Mouse (Mus musculus): ENCODE results near the gene Tnfrsf11a. TPM values are rescaled to one million over a fixed set of nuclear protein-coding genes. Genes with fewer than 3 reads are reported as not detected.
A peak's percentile ranks its signal among the peaks of the same experiment; 100 is the strongest.
"Not testable (repeated sequence)": the region's sequence is repeated elsewhere in the genome, so short reads cannot be mapped to it uniquely, and the experiment has no call there.

The Tnfrsf11a gene
- 1 to 10 TPM; 1.7 to 1.8 TPM for total RNA-seq (2021)

GRCm38 (mm10) chr1:105780457-105781364 is at the start of gene Tnfrsf11a:
Tnfrsf11a (plus strand) TSS chr1:105780718.
- intact Hi-C loops (cut with DNase I): no loop called here
- peak; percentile 72 to 74 for DNase-seq

GRCm38 (mm10) chr1:105735318-105735717 is 45.2 kb upstream of the Tnfrsf11a start:
- DNase-seq: no peak
- intact Hi-C loops (cut with DNase I): no loop called here

GRCm38 (mm10) chr1:105738334-105738733 is 42.2 kb upstream of the Tnfrsf11a start:
- no peak for DNase-seq
- intact Hi-C loops (cut with DNase I): no loop called here

- intact Hi-C loops (cut with DNase I): no loop called here
- DNase-seq: no peak
These were observed 41.0 kb upstream of the Tnfrsf11a start for GRCm38 (mm10) chr1:105739493-105739892.

DNA sequence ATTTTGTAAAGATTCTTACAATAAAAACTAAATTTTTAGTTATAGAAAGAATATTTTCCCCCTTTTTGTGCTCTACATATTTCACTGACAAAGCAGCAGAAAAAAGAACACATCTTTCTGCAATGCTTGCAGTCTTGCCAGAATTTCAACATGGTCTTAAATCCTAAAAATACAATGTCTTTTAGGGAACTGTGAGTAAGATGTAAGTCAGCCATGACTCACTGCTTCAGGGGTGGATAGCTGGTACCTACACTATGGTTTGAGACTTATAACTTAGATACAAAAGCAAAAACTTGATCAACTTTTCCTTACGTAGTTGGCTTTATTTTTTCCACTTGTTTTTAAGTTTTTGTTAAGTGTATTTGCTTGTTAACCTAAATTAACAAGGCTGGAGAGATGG is 38.0 kb upstream of the Tnfrsf11a start:
- intact Hi-C loops (cut with DNase I): no loop called here
- DNase-seq: no peak

DNA sequence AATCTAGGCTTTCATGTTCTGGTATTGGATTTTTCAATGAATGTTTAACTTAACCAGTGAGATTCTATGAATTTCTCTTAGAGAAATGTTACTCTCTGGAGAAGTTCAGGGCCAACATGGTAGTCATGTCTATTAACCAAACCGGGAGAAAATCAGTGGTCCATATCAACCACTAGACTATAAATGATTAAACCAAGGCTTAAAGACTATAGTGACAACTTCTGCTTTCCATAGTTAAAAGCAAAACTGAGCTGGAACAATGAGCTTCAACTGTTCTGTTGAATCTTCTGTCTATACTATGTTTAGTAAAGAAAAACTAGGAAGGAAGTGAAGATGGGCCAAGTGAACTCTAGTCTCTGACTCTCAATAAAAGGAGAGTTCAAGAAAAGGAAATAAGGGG is 34.1 kb upstream of the Tnfrsf11a start:
- DNase-seq: no peak
- intact Hi-C loops (cut with DNase I): no loop called here

DNA sequence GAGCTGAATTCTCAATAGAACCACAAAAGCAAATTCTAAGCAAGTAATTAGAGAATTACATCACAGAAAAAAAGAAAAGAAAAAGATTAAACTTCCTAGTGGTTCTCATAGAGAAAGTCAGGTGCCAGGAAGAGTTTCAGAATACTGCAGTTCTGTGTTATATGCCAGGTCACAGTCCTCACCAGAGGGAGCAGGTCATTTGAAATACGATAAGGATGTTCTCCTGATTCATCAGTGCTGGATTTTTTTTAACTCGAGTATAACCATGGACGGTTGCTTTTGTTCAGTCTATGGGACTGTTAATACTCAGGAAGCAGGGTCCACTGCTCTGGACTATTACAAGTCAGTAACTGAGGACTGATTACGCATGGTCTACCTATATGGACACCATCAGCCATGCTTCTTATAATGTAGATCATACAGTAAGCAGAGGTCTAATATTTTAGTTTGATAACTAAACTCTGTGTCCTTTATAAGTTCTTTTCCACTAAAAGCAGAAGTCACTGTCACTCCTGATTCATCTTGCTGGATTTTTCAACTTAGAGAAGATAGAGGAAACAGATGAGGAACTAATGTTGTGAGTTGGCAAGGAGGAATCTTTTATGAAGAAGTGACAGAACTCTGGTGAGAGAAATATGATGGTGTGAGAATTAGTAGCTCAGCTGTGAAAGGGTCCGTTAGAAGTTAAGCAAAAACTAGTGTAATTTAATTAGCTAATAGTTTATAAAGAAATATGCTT is 33.5 kb upstream of the Tnfrsf11a start:
- intact Hi-C loops (cut with DNase I): no loop called here
- no peak for DNase-seq

DNA sequence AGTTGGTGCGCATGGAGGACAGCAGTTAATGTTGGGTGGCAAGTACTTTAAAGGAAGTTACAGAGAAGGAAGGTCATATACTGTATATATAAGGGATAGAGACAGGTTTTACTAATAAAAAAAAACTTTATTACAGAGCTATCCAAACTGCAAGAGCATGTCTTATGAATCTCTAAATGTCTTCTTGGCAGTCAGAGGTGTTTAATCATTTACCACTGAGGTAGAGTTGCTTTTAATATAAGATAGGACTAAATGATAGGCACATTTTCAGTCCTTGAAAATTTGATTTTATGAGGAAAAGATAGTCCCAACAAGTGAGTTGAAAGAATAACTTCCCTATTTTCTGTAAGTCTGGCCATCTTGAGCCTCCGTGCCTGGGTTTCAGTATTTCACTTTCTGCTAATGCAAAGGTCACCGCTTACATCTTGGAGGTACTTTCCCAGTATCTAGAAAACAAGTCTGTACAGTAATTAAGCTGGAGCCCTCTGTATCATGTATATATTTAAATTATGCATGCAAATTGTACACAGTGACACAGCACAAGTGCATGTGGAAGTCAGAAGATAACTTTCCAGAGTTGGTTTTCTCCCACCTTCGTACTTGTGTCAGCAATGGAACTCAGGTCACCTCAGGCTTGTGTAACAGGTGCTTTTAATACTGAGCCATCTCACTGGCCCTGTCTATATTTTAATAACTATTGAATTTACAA is 32.3 kb upstream of the Tnfrsf11a start:
- no peak for DNase-seq

GRCm38 (mm10) chr1:105752196-105752595 is 28.3 kb upstream of the Tnfrsf11a start:
- intact Hi-C loops (cut with DNase I): no loop called here
- no peak for DNase-seq

More for the DNA sequence above, 32.3 kb upstream of the Tnfrsf11a start:
- intact Hi-C loops (cut with DNase I): no loop called here

DNA sequence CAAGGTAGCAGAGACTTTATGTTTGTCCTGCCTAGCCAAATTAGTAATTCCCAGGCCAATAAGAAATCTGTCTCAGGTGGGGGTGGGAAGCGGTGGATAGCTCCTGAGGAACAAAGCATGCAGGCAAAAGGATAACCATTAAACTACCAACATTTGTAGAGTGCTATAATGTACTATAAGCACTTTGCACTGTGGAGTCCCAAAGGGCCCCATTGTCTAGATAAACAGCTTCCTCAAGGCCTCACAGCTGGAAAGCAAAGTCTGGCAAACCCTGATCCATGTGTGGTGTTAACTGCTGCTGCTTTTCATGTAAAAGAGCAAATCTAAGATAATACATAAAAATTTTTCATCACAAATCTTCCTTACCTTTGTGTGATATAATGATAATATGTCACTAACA is 27.6 kb upstream of the Tnfrsf11a start:
- intact Hi-C loops (cut with DNase I): no loop called here

DNA sequence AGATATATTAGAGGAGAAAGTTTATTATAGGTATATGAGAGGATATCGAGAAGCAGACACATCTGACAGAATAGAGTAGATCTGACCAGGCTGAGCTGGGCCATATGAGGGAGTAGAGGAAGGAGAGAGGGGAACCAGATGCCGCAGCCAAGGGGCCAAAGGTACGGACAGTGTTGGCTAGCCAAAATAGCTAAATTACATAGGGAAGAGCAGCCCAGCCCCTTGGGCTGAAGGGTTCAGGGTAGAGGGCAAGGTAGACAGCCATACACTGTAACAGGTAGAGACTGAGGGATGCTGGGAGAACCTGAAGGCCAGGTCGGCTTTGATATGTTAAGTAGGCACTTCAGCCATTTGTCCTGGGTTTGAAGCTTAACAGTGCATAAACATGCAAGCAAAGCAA is 21.7 kb upstream of the Tnfrsf11a start:
- intact Hi-C loops (cut with DNase I): no loop called here
- no peak for DNase-seq

More for the DNA sequence above, 27.6 kb upstream of the Tnfrsf11a start:
- no peak for DNase-seq

GRCm38 (mm10) chr1:105759422-105760165 is 20.9 kb upstream of the Tnfrsf11a start:
- intact Hi-C loops (cut with DNase I): no loop called here
- DNase-seq: no peak

DNA sequence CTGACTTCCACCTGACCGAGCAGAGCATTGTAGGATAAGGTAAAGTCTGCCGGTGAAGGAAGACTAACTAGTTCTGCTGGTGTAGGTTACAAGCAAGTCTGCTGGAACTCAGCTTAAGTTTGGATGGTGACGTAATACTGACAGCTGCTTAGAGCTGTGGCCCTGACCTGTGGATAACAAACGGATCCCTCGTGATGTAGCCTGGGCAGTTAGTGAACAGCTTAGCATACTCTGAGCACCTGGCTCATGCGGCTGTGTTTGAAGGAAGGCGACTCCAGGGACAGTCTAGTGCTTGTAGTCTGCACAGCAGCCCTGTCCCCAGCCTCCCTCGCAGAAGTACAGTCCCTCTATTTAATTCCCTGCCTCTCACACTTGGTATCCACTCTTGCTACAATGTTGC is 14.9 kb upstream of the Tnfrsf11a start:
- intact Hi-C loops (cut with DNase I): no loop called here
- no peak for DNase-seq

DNA sequence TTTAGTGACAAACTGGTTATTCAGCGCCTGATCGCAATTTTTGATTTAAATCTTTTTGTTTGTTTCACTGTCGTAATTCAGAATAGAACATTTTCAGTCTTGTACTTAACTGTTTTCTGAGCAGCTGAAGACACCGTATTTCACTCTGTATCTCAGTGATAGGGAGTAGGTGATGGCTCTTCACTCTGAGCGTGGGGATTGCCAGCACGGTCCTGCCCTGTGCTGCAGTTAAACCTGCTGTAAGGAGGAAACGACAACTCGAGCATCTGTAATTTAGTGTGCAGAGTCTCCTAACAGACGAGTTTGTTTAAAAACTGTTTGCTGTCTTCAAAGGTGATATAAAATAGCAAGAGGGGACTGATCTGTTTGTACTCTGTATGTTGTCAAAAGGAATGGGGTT is 14.4 kb upstream of the Tnfrsf11a start:
- DNase-seq; intact Hi-C loops (cut with DNase I): not testable (repeated sequence)

DNA sequence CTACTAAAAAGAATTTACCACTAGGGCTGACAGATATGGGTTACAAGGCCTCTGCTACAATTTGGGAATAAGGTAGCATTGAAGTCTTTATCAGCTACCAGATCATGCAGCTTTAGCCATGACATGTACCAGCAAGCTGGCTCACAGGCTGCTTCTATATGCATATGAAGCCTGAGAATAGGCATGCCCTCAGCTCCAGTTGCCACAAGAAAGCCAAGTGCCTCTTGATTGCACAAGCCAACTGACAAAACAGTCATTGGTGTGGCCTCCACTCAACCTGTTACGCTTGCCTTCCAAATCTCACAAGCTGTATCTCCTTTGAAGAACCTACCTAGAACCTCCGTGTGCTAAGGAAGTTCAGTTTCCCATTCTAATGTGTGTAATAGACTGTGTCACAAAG is 12.1 kb upstream of the Tnfrsf11a start:
- DNase-seq: no peak
- intact Hi-C loops (cut with DNase I): no loop called here

- DNase-seq: no peak
- intact Hi-C loops (cut with DNase I): no loop called here
These were observed 9.8 kb upstream of the Tnfrsf11a start for GRCm38 (mm10) chr1:105770685-105771084.

DNA sequence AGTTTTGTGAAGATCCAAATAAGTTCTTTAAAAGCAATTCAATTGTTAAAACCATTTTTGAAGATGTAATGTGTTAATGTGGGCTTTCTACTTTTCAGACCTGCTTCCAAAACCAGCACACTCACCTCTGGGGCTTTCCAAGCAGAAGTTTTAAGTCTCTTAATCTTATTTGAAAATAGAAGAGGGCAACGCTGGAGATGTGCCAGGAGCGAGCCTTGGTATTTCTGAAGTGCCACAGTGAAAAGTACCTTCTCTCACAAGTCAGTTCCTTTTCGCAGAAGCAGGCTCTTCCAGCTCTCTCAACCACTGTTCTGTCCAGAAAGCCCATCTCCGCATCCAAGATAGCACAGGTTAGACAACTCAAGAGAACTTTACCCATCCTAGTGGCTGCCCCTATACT is 4.1 kb upstream of the Tnfrsf11a start:
- DNase-seq: no peak
- intact Hi-C loops (cut with DNase I): no loop called here

DNA sequence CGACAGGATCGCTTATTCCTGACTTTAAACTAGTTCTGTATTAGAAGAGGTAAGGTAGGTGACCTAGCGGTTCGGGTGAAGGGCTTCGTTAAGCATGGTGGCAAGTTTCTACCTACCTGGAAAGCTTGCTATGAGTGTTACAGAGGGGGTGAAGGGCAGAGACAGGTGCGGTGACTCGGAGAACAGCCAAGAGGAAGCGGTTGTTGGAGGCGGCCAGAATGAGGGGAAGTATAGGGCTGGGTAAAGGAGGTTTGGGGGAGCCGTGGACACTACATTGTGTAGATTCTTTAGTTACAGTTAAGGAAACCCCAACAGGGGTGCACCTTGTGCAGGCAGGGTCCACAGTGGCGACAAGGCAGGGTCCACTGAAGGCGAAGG is 450 bp upstream of the Tnfrsf11a start:
- DNase-seq: no peak
- intact Hi-C loops (cut with DNase I): no loop called here

DNA sequence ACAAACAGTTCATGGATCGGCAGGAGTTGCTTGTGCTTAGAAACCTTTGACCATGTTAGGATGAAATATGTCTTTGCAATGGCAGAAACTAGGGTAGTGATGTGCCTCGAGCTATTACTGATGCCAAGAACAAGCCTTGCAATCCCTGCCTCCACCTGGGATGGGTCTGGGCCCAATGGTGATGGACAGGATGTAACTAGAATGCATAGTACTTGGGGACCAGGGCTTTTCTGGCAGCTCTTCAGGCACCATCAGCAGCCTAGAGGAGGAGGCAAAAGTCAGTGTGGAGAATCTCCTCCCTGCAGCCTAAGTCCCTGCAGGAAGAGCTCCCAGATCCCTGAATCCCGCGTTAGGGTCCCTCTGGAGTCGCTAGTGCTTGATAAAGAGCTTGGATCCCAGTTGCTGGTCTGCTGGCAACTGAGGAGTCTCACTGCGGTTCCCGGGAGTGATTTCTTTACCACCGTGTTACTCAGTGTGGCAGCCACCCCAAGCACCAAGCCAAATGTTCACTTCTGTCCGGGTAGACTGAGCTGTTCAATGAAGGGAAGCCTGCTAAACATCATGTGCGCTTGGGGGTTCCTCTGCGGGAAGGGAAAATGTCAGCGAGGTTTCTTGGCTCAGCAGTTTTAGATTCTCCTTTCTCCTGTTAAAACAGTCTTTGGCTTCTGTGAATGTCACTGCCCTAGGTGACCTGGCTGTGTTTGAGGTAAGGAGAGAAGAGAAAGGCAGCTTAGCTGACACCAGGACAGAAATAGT is 1.1 kb downstream of the Tnfrsf11a start:
- DNase-seq: no peak
- intact Hi-C loops (cut with DNase I): no loop called here

All from heart, postnatal 36 days (tissue).